Mouse (Mus musculus): ENCODE measurements around the gene Actg2.
A peak's percentile ranks its signal among the peaks of the same experiment; 100 is the strongest.
"Not testable (repeated sequence)": the region's sequence is repeated elsewhere in the genome, so short reads cannot be mapped to it uniquely, and the experiment has no call there.

The Actg2 gene

DNA sequence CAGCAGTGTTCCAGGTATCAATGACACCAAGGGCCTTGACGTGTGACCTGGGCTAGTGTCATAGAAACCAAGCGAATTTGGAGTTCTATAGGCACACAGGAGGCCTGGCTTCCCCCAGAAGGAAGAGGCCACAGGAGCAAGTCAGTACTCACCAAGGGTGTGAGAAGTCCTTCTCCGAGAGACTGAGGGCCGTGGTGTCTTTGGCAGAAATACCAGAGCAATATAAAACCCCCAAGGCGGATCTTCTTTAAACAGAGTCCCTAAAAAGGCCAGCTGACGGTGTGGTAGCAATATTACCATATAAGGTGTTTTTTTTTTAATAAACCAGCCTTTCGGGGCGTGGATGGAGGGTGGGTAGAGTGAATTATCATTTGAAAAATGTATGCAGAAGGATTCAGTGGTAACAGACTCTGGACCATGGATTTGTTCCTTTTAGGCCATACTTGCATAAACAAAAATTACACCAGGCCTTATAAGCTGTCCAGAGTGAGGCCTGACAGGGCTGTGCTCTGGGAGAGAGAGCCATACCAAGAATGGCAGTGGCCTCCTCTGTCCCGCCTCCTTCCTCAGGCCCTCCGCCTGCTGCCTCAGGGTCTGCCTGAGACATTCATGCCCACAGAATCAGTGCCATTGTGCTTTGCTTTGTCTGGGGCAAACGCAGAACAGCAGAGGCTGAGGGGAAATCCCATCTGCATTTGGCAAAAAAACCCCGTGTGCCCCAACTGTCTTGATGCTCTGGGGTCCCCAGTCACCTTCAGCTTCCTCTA lies at the start of gene Actg2:
Actg2 (minus strand) TSS at position 238 of the 767 bp plus-strand sequence.
- DNase-seq (ENCODE audit: low read depth, low spot score), result no peak

DNA sequence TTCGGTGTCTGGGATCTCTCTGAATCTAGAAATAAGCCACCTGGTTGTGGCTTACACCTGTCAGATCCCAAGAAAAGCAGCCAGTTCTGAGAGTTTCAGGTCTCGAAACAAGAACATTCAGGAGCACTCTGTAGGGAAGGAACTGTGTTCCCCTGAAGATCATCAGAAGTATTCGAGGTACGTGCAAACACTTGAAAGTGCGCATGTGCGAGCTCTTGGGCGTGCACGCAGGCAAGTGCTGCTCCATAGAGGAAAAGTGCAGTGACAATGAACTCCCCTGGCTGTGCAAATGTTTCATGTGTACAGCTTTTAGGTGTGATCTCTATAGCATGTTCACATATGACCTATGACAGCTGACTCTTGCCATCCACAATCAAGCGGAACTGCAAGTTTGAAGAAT lies 49.3 kb upstream of the Actg2 start:
- DNase-seq (ENCODE audit: low read depth, low spot score), result not testable (repeated sequence)

DNA sequence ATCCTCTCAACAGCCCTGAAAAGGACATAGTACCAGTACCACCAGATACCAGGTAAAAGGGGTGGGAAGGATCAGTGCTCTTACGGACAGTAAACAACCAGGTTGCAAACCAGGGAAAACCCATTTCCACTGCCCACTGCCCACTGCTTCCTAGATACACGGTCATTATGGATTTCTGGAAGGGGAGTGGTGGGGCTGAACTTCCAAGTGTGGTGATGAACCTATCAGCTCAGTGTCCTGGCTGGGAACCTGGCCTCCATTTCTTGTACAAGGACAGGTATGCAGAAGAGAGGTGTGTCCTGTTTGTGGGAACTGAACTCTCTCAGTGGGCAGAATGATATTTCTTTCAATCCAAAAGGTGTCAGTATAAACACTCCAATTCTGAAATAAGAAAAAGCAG lies 47.5 kb upstream of the Actg2 start:
- no peak for DNase-seq (ENCODE audit: low read depth, low spot score)

DNA sequence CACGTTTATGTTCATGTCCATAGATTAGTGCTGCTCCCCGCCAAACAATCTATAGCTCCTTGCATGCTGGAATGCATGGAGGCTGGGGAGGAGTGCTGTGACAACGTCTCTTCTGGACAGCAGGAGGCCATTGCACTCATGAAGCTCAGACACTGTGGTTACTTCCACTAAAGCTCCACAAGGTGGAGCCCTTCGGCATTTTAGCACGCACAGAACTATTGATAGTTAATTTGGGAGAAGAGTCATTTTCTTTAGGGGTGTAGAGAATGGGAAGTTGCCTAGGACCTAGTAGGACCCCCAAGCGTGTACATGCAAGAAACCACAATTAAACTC lies 46.8 kb upstream of the Actg2 start:
- peak; percentile 61 for DNase-seq (ENCODE audit: low read depth, low spot score)

DNA sequence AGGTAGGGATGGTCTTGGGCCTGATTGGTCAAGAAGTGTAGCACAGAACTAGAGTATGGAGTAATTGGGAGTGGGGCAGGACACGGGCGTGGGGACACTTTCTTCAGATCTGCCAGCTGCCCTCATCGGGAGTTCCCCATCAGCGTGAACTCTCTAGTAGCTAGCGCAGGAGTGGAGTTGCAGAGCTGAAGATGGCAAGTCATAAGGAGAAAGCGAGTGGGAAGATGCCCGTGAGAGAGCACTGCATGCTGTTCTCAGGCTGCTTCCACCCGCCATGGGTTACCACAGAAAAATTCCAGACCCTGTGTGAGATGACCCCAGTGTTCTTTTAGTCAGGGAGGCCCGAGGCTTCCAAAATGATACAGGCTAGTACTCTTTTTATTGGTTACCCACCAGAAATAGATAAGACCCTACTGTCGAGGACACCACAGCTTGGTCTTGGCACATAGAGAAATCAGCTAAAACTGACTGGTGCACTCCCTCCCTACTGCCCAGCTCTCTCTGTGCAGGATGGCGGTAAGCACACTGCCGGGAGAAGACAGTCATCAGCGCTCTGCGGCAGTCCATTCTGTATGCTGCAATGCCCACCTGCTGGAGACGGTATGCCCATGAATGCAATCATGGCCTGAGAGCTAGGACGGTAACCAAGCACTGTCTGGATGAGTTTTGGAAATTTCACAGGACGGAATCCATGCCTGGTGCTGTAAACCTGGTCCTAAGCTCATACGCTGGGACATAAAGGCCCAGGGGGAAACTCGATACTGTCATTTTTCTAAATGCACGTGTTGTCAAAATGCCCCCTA lies 46.3 kb upstream of the Actg2 start:
- DNase-seq (ENCODE audit: low read depth, low spot score), result no peak

DNA sequence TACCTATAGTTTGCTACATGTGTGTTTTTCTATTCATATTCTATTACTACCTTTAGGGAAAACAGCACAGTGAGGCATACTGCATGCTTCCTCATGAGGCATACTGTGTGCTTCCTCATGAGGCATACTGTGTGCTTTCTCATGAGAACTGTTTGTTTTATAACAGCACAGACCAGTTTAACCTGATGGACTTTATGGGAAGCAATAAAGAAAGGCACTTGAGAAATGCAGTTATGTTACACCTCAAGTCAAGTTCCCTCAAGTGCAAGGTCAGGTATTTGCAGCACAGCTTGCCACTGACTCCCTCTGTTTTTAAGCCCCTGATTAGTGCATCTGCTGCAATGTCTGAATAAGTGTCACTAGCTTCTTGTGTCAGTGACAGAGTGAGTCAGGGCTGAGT lies 41.5 kb upstream of the Actg2 start:
- no peak for DNase-seq (ENCODE audit: low read depth, low spot score)

DNA sequence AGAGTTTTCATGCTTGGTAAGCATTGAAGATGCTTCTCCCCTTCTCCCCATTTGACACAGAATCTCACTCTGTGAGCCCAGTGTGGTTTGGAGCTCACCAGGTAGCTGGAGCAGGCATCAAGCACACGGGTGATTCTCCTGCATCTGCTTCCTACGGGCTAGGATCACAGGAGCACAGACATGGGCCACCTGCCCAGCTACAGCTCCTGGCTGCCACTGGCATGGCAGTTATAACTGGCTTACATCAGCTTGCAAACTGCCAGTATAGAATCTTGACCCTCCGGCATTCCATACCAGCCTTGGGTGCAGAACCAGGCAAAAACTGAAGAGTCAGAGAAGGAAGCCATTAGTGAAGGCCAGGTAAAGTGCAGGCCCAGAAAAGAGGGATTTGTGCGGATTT lies 39.5 kb upstream of the Actg2 start:
- DNase-seq (ENCODE audit: low read depth, low spot score), result no peak

DNA sequence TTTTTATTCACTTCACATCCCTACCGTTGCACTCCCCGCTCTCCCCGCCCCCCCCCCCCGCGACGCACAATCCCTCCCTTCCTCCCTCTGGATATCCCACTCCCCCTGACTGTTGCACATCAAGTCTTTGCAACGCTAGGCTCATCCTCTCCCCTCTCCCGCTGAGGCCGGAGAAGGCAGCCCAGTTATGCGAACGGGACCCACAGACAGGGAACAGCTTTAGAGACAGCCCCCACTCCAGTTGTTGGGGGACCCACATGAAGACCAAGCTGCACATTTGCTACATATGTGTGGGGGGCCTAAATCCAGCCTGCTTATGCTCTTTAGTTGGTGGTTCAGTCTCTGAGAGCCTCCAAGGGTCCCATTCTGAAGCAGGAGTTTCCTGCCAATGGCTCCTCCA lies 36.6 kb upstream of the Actg2 start, which contains the start of gene Stambp:
Stambp (minus strand) TSS at position 59 of the 400 bp plus-strand sequence.
- DNase-seq (ENCODE audit: low read depth, low spot score), result no peak

DNA sequence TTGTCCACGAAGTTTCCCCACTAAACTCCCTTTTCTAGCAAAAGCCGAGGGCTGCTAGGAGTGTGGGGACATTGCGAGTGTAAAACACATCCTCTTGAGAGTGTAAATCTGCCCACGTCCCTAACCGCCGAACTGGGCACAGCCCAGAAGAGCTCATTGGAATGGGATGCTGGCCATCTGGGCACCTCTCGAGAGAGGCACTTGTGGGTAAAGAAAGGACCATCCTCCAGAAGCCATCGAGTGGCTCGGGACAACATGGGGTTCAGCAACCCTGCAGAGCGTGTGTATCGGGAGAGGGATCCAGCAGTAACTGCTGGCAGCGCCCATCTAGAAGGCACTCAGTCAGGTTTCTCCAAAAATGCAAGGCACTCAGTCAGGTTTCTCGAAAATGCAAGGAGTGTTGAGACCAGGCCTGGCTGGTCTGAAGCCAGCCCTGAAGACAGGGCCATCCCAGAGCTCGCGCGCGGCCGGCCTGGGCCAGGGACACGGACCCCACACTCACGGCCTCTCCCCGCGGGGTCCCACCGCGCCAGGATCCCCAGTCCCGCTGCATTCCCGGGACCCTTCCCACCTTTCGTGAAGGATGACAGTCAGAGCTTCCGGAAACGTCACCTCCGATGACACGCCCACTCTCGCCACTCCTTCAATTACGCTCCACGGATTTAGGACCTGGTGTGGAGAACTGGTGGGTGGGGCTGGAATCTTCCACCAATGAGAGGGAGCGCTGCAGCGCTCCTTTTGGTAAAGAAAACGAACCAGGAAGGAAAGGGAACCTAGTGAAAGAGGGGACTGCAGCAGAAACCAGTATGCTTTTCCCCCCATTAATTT lies 36.0 kb upstream of the Actg2 start:
- peak; percentile 85 for DNase-seq (ENCODE audit: low read depth, low spot score)

DNA sequence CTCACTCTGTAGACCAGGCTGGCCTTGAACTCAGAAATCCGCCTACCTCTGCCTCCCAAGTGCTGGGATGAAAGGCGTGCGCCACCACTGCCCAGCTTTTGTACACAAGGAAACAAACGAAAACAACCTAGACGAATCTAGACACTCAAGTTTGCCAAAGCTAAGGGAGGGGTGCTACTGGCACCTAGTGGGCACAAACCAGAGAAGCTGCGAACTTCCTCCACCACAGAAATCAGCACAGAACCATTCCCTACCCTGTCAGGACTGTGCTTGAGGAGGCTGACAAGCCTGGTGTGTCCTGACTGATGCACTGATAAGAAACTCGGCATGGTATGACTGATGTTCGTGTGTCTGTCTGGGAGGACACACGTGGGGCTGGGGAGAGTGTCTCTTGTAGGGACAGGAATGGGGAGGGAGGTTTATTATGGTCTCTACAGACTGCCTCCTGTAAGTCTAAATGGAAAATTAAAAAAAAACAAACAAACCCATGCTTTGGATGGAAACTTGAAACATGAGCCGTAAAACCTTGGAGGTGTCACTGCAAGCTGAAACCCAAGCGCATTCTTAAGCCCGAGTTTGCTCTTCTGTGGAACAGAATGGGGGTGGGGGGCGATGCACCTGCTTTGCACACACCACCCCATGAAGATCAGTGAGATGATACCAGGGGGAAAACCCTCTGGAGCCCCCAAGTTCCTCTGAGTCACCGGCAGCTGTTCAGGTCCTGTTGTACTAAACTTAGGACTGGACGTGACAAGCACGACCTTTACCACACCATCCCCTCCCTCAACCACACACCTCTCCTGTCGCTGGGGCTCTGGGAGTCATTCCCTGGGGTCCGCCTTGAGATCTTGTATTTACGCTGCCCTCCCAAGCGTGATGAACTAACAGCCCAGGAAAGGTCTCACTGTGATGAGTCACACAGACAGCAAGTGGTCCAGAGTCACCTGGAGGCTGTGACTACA lies 33.1 kb upstream of the Actg2 start:
- no peak for DNase-seq (ENCODE audit: low read depth, low spot score)

DNA sequence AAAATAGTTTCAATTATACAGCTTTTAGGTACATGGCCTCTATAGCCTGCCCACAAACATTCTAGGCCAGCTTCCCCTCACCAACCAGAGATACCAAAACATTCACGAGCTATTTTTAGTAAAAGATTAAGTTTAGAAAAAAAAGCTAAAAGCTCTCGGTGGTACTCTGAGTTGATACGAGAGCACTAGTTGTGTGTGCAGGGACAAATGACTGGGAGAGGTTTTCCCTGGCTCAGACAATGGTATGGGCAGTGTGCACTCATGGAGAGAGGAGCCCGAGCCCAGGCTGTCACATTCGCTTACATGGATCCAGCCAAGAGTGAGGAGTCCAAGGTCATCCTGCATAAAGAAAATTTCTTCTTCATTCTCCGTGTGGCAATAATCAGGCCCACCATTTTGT lies 19.9 kb upstream of the Actg2 start:
- no peak for DNase-seq (ENCODE audit: low read depth, low spot score)

DNA sequence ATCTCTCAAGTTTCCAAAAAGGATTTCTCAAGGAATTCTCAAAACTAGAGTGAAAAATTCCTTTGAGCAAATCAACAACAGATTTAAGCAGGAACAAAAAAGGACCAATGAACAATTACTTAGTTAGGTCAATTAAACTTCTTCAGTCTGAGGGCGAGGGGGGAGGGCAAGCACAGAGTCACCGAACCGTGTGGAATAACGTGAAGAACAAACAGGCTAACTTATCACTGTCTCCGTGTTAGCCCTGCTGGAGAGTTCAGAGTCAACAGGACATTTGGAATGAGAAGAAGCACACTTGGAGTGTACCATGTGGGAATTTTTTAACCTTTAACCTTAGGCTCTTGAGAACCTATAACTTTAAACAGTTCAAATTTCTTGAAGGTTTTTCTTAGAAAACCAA lies 12.3 kb upstream of the Actg2 start:
- DNase-seq (ENCODE audit: low read depth, low spot score), result no peak

DNA sequence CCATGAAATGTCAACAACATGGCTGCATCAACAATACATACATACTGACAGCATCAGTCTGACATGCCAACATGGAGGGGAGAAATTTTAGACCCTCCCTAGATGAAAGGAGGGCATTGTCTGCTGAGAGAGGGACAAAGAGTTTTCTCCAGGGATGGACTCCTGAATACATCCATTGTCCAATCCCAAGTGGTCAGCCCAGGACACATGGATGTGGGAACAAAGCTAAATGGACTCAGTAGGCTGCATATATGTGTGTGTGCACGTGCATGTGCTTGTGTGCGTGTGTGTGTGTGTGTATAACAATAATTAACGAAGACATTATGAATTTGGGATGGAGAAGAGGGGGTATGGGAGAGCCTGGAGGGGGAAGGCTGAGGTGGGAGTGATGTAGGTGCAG lies 9.7 kb upstream of the Actg2 start:
- DNase-seq (ENCODE audit: low read depth, low spot score), result no peak

DNA sequence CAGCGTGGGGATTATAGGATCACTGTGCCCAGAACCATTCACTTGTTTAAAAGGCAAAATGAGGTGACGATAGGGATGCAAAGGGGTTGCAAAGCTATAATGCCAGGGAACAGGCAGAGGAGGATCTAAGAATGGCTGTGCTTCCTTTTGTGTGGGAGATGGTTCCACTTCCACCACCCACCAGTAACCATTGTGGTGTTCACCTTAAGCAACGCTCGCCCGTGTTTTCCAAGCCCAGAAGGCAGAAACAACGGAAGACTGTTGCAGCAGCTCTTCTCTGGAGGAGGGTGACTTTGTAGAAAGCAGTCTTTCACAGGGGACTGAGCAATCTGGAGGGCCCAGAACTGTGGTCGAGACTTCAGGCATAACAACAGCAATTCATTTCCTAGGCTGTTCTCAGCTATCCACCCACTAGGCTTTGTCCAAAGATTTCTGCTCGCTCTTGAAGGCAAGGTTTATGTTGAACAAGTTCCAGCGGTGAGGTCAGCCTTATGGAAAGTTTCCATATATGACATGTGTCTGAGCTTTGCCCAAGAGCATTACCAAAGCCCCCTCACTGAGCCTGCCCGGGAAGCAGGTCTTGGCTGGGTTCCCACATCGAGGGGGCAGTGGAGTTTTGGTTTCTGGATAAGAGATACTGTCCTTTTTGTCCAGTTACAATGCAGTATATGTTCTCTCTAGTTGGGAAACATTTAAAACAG lies 5.8 kb upstream of the Actg2 start:
- DNase-seq (ENCODE audit: low read depth, low spot score), result no peak

DNA sequence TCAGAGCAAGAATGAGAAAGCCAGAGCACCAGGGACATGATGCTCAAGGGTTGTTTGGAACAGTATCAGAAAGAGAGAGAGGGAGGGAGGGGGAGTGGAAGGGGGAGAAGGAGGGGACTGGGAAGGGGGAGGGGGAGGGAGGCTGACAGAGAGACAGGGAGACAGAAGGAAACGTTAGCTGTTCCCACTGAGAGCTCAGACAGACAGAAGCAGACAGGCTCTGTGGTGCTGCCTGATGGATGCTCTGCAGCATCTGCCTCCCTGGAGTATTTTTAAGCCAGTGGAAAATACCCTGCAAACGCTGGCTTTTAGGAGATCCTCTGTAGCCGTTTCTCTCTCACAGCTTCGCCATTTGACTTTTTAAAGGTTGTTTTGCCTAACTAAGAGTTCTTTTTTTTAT lies 4.0 kb upstream of the Actg2 start:
- DNase-seq (ENCODE audit: low read depth, low spot score), result peak; percentile 5

DNA sequence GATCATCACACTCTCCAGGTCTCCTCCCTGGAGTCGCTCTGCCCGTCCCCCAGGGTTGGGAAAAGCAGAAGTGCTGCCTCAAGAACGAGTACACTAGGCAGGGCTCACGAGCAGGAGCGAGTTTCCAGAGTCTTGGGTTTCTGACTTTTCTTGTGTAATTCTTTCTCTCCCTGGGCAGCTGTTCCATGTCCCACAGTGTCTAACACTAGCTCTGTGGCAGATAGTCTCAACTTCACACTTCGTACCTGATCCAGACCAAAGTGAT lies 662 bp upstream of the Actg2 start:
- DNase-seq (ENCODE audit: low read depth, low spot score), result no peak

DNA sequence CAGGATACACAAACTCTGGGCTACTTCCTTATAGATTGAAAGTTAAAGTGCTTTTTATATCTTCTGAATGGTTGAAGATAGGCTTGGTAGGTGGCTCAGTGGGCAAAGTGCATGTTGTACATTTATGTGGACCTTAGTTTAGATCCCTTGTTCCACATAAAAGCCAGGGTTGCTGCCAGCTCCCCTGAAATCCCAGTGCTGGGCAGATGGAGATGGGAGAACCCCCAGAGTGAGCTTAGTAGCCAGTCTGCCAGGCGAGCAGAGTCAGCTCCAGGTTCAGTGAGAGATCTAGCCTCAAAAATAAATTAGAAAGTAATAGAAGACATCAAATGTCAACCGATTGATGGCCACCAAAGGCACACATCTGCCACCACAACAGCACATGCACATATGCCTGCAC lies 3.5 kb downstream of the Actg2 start:
- DNase-seq (ENCODE audit: low read depth, low spot score), result no peak

DNA sequence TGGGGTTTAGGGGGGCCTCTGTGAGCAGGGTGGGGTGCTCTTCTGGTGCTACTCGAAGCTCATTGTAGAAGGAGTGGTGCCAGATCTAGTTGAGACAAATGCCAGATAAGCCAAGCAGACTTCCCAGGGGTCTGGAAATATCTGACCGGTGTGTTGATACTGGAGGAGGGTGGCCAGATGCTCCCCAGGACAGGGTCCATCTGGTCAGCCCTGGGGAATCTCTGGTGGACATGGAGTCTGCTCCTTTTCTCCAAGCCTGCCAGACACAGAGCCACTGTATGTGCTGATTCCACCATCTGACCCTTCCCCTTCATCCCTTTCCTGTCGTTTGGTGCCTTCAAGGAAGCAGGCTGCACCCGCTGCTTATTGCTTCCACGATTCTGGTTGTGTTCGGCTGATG lies 12.9 kb downstream of the Actg2 start:
- no peak for DNase-seq (ENCODE audit: low read depth, low spot score)

DNA sequence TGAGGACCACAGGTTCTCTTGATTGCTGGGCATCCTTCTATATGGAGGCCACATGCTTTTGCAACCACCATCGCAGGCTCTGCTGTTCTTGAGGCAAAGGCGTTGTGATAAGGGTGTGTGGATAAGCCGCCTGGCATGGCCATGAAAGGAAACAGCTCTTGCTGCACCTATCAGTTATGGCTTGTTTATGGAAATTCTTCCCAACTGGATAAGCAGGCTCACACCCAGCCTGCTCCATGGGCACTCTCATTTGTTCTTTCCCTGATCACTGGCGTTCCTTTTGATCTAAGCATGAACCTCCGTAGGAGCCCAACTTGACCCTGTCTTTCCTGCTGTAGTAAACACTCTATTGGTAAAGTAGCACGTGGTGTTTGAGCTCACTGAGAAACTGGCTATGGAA lies 14.3 kb downstream of the Actg2 start:
- DNase-seq (ENCODE audit: low read depth, low spot score), result no peak

DNA sequence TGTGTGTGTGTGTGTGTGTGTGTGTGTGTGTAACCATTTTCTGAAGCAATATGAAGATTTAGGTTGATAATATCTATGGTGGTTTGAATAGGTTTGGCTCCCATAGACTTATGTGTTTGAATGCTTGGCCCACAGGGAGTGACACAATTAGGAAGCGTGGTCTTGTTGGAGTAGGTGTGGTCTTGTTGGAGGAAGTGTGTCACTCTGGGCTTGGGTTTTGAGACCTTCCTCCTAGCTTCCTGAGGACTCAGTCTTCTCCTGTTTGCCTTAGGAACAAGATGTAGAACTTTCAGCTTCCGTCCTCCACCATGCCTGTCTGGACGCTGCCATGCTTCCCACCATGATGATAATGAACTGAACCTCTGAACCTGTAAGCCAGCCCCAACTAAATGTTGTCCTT lies 17.4 kb downstream of the Actg2 start:
- DNase-seq (ENCODE audit: low read depth, low spot score), result no peak

DNA sequence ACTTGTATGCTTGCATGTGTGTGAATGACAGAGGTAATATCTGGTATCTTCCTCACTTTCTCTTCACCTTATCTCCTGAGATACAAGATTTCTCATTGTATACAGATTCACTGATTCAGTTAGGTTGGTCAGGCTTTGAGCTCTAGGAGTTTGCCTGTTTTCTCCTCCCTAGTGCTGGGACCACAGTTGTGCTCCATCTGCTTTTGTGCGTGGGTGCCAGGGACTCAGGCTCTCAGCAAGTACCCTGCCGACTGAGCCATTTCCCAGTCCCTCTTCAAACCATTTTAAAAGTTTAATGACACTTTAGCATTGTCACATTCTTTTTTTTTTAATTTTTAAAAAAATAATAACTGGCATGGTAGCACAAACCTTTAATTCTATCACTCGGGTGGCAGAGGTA lies 20.9 kb downstream of the Actg2 start:
- no peak for DNase-seq (ENCODE audit: low read depth, low spot score)
